Mouse (Mus musculus) Patski (cell line): Measurements from ENCODE around the gene Dpm2. TPM values are rescaled to one million over a fixed set of nuclear protein-coding genes. Genes with fewer than 3 reads are reported as not detected.
A peak's percentile ranks its signal among the peaks of the same experiment; 100 is the strongest.

Experiments
- ATAC-seq: fragments of 100-300 bp; one replicate; pipeline ENCODE4 v1.8.0; 2021
- CTCF ChIA-PET: fragments of 350-600 bp; sonication (Branson Sonifier 250); formaldehyde crosslinking; loops from one replicate; lab custom pipeline; 2022; ENCODE audit warnings: inconsistent platforms; lab: Charles Lee
- POLR2A ChIA-PET: fragments of 350-600 bp; sonication (Branson Sonifier 250); formaldehyde crosslinking; loops from one replicate; lab custom pipeline; 2022; ENCODE audit warnings: antibody characterized with exemption, inconsistent platforms; lab: Charles Lee
- DNase-seq: peaks from one replicate; pipeline ENCODE4 v3.0.0-alpha.2; 2011; ENCODE audit warnings: low read depth, low spot score
- H3K27me3 ChIP-seq: fragments of 371-371 bp; one replicate; pipeline ENCODE4 v1.5.1; 2021
- CTCF ChIP-seq: fragments of 100-300 bp; IDR thresholded peaks from one replicate; pipeline ENCODE4 v1.5.1; 2021
- in situ Hi-C: fragments of 300-500 bp; cut with MboI; formaldehyde crosslinking; loops from 3 replicates; pipeline ENCODE4 v1.11.1; 2018; ENCODE audit warnings: low pct_unique_long_range_greater_than_20kb, mixed read lengths
- polyA plus RNA-seq: library from polyadenylated mRNA; unstranded; gene quantifications from one replicate; pipeline ENCODE4 v1.2.3, GENCODE M21; 2021

The Dpm2 gene
- polyA plus RNA-seq, 1 experiment from 2014 or later: 59.3 TPM

GRCm38 (mm10) chr2:32535501-32535991, 35.1 kb upstream of the Dpm2 start:
- H3K27me3 ChIP-seq: no peaks in the 10 kb centered on the region
- no peak for TF ChIP-seq CTCF
- ATAC-seq (peak; percentile 33), DNase-seq (no peak)
- CTCF ChIA-PET: interaction anchor here (1.5 to 1.7 kb wide), 2 partner anchors 10 to 50 kb away, joined by 6 to 11 read pairs; no protein-coding TSS in a partner anchor
- POLR2A ChIA-PET: interaction anchor here (0.6 to 1.4 kb wide), 4 partner anchors 10 to 173 kb away, joined by 3 to 11 read pairs (median 4); no protein-coding TSS in a partner anchor
- in situ Hi-C loops: no loop called here

DNA sequence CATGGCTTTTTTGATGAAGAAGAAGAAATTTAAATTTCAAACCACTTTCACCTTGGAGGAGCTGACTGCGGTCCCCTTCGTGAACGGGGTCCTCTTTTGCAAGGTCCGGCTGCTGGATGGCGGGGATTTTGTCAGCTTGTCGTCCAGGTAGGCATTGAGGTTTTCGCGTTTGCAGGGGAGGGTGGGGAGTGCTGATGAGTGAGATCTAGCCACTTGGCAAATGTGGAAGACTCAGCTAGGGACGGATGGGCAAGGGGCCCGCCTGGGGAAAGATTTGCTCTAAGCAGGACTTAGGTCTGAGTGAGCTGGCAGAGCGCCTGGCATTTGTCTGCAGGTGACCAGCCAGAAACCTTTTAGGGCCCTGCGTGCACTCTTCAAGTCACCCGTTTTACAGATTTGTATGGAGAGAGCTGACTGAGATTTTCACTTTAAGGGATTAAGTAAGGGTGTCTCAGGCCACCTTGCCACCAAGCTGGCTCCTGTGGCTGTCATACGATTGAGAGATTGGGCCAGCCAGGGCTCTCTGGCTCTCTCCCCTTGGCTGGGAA, 34.5 kb upstream of the Dpm2 start:
- DNase-seq: no peak
- POLR2A ChIA-PET: interaction anchor here (1.2 to 1.4 kb wide), 2 partner anchors 10 to 47 kb away, joined by 3 to 4 read pairs; no protein-coding TSS in a partner anchor
- no peak for TF ChIP-seq CTCF
- CTCF ChIA-PET: interaction anchor here (1.3 to 1.7 kb wide), 4 partner anchors 10 to 50 kb away, joined by 3 to 11 read pairs (median 8); partner anchors contain the start of gene Dpm2
- H3K27me3 ChIP-seq: no peaks in the 10 kb centered on the region
- no peak for ATAC-seq
- in situ Hi-C loops: no loop called here

- no peak for DNase-seq
- ChIA-PET POLR2A (interaction anchor here (1.2 to 1.4 kb wide), 2 partner anchors 9 to 48 kb away, joined by 3 to 4 read pairs; no protein-coding TSS in a partner anchor), CTCF (interaction anchor here (1.3 to 1.7 kb wide), 4 partner anchors 9 to 51 kb away, joined by 3 to 11 read pairs (median 8); partner anchors contain the start of gene Dpm2)
- in situ Hi-C loops: no loop called here
- no peaks in the 10 kb centered on the region for H3K27me3 ChIP-seq
- no peak for ATAC-seq
- no peak for TF ChIP-seq CTCF
These were observed 33.9 kb upstream of the Dpm2 start for GRCm38 (mm10) chr2:32536634-32537359.

DNA sequence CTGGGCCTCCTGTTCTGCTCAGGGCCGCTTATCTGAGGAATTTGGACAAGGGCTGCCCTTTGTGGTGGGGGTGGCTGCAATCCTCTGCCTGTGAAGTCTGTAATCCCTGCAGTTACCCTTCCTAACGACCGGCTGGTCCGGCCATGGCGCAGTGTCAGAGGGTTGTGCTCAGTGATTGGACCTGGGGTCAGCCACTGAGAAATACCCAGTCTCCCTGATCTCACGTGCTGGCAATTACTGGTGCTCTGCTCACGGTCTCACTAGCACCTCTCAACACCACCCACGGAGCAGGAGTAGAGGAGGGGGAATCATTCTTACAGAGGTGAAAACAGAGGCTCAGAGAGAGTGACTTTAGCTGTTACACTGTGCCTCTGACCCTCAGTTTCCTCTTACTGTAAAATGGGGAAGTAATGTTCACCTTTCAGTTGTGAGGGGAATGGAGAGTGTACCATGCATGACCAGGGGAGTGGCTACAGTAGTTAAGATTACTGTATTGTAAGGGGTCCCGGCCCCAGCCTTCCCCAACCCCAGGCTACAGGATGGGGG, 33.2 kb upstream of the Dpm2 start:
- CTCF ChIA-PET: interaction anchor here (1.3 to 1.7 kb wide), 3 partner anchors 9 to 49 kb away, joined by 3 to 11 read pairs (median 11); partner anchors contain the start of gene Dpm2
- DNase-seq: no peak
- H3K27me3 ChIP-seq: no peaks in the 10 kb centered on the region
- ATAC-seq: no peak
- in situ Hi-C loops: no loop called here
- POLR2A ChIA-PET: no interaction called here
- no peak for TF ChIP-seq CTCF

DNA sequence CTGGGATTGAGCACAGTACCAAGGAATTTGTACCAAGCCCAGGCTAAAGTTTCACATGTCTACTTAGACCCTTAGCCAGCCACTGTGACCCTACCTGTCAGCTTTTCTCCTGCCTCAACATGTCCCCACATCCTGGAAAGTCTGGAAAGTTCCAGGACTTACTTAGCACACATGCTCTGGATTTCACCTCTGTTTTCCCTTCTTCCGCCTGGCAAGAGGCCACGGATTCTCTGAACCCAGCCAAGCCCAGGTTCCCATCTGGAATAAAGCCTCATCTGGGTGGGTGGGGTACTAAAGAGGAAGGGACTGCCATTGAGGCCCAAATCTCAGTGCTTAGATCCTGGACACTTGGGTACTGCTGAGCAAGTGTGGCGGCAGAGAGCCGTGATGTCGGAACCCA, 32.7 kb upstream of the Dpm2 start:
- POLR2A ChIA-PET: no interaction called here
- DNase-seq (no peak), ATAC-seq (no peak)
- in situ Hi-C loops: no loop called here
- H3K27me3 ChIP-seq: no peaks in the 10 kb centered on the region
- no peak for TF ChIP-seq CTCF
- CTCF ChIA-PET: no interaction called here

DNA sequence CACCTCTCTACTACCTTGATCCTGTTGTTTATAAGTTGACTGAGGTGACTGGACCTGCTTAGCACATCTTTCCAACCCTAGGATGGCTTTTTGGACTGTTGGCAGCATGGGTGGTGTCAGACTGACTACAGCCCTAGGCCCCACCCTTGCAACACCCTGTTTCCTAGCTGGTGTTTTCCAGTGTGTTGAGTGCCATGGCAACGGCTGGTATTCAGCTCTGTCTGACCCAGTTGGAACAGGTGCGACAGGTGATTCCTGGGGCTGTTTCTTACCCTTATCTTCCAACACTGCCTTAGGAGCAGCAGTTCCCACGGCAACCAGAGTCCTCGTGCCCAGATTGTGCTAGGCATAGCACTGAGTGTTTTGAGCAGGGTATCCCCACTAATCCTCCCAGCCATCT, 32.2 kb upstream of the Dpm2 start:
- no peak for TF ChIP-seq CTCF
- ChIA-PET POLR2A (no interaction called here), CTCF (no interaction called here)
- ATAC-seq (no peak), DNase-seq (no peak)
- no peaks in the 10 kb centered on the region for H3K27me3 ChIP-seq
- in situ Hi-C loops: no loop called here

DNA sequence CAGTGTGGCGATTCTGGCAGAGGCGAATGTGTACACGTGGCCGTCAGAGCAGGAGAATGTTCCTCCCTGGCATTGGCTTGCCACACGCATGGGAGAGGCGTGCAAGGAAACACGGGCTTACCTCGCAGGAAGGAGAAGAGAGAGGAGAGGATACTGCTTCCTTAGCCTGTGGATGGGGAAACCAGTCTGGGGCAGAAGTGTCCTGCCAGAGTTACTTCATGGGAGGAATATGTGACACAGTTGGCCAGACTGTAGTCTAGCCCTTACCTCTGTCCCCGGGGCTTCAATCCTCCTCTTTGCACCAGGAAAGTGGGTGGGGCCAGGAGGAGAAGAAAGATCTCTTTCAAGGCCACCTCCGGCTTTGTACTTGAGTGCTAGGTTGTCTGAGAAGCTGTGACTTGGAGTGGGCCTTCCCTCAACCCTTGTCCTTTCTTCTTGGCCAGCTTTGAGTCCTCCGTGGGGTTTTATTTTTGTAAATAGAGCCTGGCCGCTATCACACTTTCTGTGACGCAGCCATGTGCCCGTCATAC, 31.1 kb upstream of the Dpm2 start:
- H3K27me3 ChIP-seq: no peaks in the 10 kb centered on the region
- CTCF ChIA-PET: interaction anchor here (1.6 kb wide), 1 partner anchor 12 kb away, joined by 4 read pairs; no protein-coding TSS in a partner anchor
- POLR2A ChIA-PET: no interaction called here
- DNase-seq: no peak
- no peak for TF ChIP-seq CTCF
- ATAC-seq: no peak
- in situ Hi-C loops: no loop called here

- DNase-seq (no peak), ATAC-seq (no peak)
- no peaks in the 10 kb centered on the region for H3K27me3 ChIP-seq
- in situ Hi-C loops: no loop called here
- CTCF ChIA-PET: interaction anchor here (1.1 to 1.6 kb wide), 3 partner anchors 8 to 13 kb away, joined by 3 to 4 read pairs (median 3); no protein-coding TSS in a partner anchor
- TF ChIP-seq CTCF: no peak
- POLR2A ChIA-PET: no interaction called here
These were observed 29.2 kb upstream of the Dpm2 start for GRCm38 (mm10) chr2:32541333-32541908.

DNA sequence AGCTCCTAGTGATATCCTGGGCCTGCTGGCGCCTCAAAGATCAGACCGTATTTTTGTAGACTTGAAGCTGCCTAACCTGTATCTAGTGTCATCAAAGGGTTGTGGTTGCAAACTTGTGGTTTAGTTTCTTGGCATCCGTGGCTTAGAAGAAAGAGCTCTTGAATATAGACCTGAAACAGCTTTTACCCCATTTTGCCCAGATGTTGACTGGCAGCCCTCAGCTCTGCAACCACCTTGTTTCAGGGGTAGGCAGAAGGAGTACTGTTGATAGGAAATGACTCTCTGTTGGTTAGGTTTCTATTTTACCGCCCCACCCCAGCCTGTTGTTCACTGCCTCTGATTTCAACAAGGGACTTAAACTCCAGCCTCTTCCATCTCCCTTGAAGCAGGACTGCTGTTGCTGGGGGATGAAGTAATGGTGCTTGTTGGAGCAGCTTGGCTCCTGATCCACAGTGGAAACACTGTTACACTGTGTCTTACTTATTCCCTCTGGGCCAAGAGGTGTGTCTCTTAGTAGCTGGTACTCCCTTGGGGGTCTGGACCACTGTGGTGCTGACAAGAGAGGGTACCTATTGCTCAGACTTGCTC, 28.6 kb upstream of the Dpm2 start:
- CTCF ChIA-PET: interaction anchor here (1.1 to 1.5 kb wide), 5 partner anchors 9 to 53 kb away, joined by 3 to 5 read pairs (median 3); no protein-coding TSS in a partner anchor
- POLR2A ChIA-PET: interaction anchor here (1.2 kb wide), 1 partner anchor 25 kb away, joined by 3 read pairs; no protein-coding TSS in a partner anchor
- in situ Hi-C loops: no loop called here
- H3K27me3 ChIP-seq: no peaks in the 10 kb centered on the region
- TF ChIP-seq CTCF: no peak
- DNase-seq (no peak), ATAC-seq (no peak)
